Mouse (Mus musculus): ENCODE results near the gene Nyx.
"Not testable (repeated sequence)": the region's sequence is repeated elsewhere in the genome, so short reads cannot be mapped to it uniquely, and the experiment has no call there.

Gene Nyx

DNA sequence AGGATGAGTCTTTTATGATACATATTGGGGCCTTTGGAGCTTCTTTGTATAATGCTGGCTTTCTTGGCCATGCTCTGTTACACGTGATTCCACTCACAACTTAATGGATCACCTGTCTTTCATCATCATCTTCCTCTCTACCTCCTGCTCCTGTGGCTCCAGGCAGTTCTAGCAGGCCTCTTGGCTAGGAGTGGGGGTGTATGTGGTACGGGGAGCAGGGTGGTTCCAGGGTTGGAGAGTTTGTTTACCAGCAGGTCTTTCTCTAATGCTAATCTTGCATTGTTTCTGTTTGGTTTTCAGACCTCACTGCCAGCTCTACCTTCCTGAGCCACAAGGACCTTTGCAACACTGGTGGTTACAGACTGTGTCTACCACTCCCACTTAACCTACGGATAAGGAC, at the start of gene Nyx:
Nyx (plus strand) TSS at position 301 of the 400 bp plus-strand sequence.
- CTCF ChIA-PET = interaction anchor here (0.7 kb wide), 1 partner anchor 63 kb away, joined by 3 read pairs; no protein-coding TSS in a partner anchor

DNA sequence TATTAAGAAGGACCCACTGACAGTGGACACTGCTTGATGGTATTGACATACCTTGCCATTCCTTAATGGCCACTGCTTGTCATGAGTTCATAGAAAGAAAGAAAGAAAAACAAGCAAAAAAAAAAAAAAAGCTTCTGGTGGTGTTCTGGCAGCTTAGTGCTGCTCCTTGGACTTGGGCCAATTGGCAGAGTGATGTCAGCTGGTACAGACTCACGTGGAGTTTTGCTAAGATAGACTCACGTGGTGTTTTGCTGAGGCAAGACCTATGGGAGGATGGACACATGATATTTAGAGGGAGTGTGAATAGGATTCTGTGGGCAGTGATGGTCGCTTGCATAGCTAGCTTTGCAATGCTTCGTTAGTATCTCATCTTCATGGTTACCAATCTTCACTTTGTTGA, 43.9 kb upstream of the Nyx start:
- CTCF ChIA-PET = interaction anchor here (0.6 kb wide), 1 partner anchor 9 kb away, joined by 3 read pairs; no protein-coding TSS in a partner anchor

DNA sequence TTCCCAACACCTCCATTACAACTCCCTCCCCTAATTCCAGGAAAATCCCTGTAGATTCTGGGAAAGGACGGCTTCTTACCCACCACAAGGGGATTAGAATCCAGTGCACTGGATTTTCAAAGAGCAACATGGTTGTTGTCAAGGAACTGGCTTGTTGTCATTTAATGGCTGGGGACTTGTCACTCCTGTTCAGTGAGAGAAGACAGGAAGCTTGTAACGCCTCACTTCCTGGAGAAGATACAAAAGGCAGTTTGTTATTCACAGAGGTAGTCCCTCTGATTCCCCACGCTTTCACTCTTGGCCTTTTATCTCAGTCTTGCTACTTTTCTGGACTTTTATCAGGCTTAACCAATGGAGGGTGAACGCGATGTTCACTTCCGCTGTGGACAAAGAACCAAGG, 34.5 kb upstream of the Nyx start:
- CTCF ChIA-PET = interaction anchor here (0.5 kb wide), 1 partner anchor 9 kb away, joined by 3 read pairs; no protein-coding TSS in a partner anchor

DNA sequence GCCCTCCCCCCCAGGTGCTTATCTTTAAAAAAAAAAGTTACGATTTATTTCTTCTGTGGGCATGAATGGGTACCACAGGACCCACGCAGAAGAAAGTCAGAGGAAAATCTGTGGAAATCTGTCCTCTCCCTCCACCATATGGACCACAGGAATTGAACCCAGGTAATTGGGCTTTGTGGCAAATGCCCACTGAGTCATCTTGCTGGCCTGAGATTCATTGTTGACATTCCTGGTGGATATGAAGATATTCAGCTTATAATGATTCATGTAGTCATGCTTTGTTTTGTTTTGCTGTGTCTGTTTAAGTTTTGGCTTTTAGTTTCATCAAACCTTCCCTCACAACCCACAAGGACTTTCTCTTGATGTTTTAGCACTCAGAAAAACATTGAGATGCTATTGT, 29.9 kb upstream of the Nyx start:
- CTCF ChIA-PET = not testable (repeated sequence)

DNA sequence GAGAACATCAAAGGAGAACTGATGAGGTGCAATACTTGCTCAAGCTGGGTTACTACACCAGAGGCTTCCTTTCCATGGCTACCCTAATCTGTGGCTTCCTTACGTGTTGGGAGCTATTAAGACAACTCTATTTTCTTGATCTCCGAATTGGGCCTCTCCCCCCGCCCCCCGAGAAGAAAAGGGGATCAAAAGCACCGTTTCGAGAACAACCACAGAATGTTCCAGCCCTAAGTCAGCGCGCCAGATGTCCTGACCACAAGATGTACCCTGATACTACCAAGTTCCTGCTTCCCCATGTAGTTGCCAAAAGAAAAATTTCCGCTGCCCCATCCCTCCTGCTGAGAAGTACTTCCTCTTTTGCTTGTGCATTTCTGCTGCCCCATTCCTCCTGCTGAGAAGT, 9.4 kb upstream of the Nyx start:
- CTCF ChIA-PET = interaction anchor here (0.7 kb wide), 1 partner anchor 27 kb away, joined by 6 read pairs; no protein-coding TSS in a partner anchor

DNA sequence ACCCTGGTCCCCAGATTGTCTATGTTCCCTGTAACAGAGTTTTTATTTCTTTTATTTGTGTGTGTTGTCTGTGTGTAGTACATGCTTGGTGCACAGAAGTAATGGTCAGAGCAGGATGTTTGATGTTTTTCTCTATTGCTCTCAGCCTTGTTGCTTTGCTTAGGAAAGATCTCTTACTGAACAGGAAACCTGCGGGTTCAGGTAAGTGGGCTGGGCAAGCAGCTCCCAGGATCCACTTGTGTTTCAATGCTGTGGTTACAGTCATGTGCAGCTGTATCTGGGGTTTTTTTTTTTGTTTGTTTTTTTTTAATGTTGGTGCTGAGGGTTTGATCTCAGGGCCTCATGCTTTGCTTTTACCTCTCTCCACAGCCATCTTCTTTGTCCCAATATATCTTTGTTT, 7.1 kb upstream of the Nyx start:
- CTCF ChIA-PET = no interaction called here

DNA sequence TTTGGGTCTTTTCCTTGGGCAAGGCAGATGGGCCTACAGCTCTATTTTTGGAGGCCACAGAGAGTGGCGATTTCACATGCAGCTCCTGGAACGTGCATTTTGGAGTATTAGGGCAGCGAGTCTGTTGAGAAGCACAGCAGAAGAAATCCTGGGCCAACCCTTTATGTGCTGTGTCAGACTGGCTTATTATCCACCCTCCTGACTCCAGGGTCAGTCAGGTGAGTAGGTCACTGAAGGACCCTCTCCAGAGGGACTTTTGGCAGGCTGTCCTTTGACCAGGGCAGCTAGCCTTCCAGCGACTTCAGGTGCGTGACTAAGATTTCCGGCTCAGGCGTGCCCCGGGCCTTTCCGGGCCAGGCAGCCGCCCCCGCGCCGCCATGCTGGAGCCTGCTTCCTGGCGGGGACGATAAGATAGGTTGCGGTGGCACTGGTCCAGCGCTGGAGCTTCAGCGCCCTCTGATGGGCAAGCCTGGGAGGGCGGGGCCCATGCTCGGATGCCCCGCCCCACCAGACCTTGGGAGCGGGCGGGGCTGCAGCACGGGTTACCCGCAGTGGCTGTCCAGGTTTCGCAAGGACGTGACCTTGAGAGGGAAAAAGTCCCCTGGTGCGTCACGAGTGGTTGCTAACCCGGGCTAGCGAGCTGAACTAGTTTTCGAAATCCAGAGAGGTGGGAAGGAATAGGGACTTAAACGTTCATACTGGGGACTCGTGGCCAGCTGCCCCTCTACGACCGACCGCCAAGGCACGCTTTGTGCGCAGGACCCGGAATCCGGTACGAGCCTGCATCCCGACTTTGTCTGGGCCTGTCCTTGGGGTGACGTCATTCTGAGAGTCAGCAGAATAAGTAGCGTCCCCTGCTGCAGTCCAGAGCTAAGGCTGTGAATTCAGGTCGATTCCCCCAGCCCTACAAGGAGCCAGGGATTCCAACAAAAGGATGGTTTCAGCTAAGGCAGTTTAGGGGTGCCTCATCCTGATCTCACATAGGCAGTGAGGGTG, 4.3 kb upstream of the Nyx start:
- CTCF ChIA-PET = interaction anchor here (0.6 to 0.7 kb wide), 5 partner anchors 85 to 569 kb away, joined by 3 to 7 read pairs (median 4); no protein-coding TSS in a partner anchor

DNA sequence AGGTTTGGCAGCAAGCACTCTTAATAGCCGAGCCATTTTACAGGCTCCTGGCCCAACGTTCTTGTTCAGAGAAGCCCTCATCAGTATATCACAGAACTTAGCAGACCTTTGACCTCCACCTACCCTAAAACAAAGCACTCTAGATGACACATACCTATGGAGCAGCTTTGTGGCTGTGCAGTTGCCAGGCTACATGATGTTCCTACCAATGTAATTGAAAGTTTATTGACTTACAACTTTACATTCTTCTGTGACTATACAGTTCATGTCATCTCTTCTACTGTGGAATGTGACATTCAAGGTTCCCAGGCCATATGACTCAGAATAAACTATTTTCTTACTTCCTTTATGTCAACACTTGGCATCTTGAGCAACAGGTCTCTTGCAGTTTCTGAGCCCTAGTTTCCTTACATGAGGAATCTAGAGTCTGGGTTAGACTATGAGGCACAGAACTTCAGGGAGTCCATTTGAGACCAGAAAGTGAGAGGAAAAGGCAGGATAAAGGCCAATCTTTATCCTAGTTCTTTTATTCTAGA, 2.9 kb upstream of the Nyx start:
- CTCF ChIA-PET = no interaction called here

DNA sequence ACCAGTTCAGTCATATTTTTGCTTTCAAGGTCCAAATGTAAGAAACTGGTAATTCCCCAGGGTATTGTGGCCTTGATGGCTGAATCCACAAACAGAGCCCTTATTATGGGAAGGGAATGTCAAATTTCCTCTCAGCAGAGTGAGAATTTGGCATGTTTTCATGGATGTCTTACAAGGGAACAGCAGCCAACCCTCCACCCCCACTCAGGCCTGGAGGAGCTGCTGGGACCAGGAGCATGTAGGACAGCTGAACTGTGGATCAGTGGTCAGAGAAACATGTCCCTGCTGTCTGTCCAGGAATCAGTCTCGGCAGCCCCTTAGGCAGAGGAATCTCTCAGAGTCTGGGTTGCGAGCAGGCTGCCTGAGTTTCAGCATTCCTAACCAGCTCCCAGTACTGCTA, 771 bp downstream of the Nyx start:
- CTCF ChIA-PET = no interaction called here

DNA sequence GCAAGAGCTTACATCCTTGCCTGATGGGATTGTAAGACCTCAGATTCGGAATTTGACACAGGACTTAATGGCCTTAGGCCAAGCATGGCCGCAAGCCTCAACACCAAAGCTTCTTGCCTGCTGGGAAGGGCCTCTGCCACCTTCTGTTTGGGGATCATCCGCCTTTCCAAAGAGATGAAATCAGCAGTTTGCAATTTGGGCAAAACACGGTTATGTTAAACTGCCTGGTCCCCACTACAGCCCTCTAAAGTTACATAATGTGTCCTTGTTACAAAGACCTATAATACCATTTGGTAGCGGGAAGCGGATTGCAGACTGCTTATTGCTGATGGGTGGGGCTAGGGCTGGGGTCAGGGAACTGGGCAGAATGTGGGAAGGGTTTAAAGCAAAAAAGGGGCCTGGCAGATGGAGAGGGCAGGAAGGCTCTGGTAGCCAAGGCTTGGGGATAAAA, 1.2 kb downstream of the Nyx start:
- CTCF ChIA-PET = no interaction called here

DNA sequence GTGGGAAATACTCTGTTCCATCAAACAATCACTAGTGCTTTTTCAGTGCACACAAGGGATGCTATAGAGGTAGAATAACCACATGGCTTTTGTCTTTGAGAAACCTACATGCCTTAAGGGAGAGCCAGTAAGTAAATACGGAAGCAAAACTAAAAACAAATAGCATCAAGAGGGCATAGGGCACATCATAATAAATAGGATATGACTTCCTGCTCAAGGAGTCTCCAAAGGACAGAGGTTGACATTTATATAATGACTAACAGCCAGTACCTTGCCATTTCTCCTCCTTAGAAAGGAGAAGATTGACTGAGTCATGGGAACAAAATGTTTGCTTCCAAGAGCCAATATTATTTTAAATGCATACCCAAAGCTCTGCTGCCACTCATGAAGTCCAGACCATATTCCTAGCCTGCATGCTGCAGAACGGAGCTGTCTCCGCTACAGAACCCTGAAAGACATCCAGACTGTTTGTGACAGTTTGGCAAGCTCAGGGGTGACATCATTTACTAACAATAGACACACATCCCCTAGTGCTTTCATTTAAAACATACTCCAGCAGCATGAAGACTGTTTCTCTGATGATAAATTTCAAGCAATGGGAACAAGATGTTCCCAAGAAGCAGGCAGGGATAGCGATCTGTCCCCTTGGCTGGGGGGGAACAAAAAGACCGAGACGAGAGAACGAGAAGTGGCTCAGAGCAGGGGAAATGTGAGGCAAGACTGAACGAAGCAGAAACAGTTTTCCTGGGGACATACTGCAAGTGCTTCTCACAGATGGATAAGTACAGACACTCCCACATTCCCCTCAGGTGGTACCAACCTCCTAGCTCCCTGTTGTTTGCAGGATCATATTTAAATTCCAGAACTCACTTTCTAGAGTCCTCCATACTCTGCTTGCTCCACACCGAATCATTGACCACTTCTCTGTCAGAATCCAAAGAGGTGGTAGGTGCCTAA, 3.5 kb downstream of the Nyx start:
- CTCF ChIA-PET = no interaction called here

DNA sequence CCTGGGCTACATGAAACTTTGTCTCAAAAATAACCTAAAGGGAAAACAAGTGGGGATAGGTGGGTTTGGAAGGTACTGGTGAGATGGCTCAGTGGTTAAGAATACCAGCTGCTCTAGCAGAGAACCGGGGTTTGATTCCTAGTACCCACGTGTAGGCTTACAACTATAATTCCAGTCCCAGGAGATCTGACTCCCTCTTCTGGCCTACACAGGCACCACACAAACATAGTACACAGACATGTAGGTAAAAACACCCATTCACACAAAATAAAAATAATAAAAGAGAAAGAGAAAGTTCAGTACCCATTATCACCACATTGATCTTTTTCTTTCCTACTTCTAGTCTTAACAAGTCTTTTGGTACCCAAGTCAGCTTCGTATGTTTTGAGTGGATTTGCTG, 6.0 kb downstream of the Nyx start:
- CTCF ChIA-PET = no interaction called here

DNA sequence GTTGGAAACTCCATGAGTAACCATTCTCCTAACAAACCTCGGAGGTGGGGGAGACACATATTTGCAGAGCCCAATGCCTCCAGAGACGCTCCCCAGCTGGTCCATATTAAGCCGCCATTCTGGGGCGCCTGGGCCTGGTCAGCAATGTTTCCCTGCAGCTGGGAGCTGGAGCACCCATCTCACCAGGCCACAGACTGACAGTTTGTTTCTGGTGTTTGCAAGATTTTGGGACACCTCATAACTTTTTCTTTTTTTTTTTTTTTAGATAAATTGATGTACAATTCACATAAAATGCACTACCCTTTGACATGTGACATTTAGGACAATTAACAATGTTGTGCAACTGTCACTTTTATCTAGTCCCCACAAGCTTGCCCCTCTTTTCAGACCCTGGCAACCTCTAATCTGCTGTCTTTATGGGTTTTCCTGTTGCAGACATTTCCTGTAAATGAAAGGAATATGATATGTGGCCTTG, 6.9 kb downstream of the Nyx start:
- CTCF ChIA-PET = interaction anchor here (0.6 kb wide), 1 partner anchor 219 kb away, joined by 4 read pairs; no protein-coding TSS in a partner anchor

DNA sequence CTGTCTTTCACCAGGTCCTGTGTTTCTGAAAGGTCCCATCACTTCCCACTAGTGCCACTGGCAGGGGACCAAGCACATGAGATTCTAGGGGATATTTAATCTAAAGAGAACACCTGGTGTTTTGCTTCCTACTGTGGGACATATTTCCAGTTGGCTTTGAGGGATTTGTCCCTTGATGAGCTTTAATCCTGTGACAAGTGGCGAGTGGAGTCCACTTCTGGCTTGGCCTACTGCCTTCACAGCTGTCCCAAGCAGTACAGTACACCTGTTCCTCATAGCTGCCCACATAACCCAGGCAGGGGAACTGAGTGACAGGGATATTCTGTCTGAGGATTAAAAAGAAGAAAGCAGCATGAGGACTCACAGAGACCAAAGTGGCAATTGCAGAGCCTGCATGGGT, 9.5 kb downstream of the Nyx start:
- CTCF ChIA-PET = no interaction called here

DNA sequence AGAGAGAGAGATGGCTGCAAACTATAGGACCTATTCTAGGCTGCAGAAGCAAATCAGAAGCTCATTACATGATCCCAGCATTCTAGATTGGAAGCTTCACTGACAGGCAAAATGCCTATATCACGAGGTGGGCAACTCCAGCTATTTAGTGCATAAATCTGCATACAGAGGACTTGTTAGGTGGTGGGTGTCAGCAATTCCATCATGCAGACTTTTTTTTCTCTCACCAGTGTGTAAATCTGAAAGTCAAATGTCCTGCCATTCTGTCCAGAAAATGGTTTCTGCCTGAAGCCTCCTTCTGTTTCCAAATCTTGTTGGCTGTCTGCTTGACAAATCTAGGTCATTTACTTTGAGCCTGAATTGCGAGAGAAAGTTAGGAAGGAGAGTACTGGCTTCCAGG, 11.7 kb downstream of the Nyx start:
- CTCF ChIA-PET = interaction anchor here (0.6 kb wide), 1 partner anchor 125 kb away, joined by 3 read pairs; no protein-coding TSS in a partner anchor

DNA sequence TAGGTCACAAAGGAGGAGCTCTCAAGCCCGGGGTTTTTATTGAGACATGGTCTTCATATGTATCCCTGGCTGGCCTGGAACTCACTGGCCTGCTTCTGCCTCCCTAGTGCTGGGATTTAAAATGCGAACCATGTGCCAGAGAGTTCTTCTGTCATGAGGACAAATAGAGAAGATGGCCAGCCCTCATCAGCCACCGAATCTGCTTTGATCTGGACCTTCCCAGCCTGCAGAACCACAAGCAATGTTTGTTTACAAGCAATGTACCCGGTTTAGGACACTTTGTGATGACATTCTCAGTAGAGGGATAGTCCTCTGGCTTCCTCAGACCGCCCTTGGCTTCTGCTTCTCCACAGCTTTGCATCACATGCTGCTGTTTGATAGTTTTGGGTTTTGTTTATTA, 12.4 kb downstream of the Nyx start:
- CTCF ChIA-PET = no interaction called here

DNA sequence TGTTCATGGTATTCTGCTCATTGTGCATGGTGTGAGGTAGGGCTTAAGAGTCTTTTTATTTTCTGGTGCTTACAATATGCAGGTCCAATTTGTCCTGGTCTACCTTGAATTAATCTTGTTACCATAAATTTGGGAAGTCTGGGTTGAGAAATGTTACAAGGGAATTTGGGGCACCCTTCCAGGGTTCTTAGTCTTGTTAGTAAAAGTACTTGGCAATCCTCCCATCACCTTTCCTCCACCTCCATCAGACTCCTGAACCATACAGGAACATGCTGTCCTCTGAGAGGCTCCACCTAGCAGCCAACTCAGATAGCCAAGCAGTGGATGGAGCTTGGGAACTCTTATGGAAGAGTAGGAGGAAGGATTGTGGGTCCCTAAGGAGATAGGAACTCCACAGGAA, 13.7 kb downstream of the Nyx start:
- CTCF ChIA-PET = no interaction called here

DNA sequence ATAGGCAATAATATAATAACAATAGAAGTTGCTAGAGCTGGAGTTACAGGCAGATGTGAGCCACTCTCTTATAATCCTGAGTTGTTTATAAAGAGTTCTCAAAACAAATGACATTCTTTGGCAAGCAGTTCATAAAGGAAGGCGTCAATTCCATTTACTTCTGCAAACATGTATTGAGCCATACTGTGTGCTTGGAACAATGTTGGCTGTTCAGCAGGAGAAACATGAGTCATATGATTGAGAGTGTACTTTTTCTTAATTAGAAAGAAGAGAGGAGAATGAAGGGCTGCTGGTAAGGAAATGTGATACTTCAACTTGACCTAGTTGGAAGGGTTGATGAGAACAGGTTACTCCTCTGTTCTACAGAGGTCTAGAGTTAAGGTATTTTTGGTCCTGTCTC, 16.7 kb downstream of the Nyx start:
- CTCF ChIA-PET = no interaction called here

DNA sequence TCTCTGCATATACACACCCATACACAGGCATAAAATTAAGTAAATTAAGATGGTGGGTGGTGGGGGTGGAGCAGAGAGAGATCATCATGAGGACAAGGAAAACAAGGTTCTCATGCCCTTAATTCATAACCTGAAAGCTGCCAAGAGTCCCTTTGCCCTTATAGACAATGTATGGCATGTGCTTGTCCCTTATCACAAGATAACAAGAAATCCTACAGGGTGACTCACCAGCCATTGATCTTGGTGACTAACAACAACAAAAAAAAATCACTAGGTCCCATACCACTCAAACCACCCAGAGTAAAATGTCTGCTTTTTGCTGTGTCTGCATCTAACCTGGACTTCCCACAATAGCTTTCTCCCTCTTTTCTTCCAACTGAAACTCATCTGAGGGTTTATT, 18.5 kb downstream of the Nyx start:
- CTCF ChIA-PET = no interaction called here

DNA sequence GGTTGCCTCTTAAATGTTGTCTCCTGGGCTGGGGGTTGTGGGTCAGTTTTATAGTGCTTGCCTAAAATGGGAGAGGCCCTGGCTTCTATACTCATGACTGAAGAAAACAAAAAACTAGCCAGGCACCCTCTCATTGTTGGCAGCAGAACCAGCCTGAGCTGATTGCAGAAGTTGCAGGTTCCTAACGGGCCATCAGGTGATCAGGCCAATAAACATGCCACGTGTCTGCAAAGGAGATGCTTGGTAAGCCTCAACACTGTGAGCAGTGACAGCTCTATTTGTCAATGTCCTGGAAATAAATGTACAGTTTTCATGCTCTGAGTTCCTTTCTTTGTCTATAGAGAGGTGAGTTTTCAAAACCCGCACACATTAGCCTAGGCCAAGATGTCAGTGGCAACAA, 23.1 kb downstream of the Nyx start:
- CTCF ChIA-PET = no interaction called here

DNA sequence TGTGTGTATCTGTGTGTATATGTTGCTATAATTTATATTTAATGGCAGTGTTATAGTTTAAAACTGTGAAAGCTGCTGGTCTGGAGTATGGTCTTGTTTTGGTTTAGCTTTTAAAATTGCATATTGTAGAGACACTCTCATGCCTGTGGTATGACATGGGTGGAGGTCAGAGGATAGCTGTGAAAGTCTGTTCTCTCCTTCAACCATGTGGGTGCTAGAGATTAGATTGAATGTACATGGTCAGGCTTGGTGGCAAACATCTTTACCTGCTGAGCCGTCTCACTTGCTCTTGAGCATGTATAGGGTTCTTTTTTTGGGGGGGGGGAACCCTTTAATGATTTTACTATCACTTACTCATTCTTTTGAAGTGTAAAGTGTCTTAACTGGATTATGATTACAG, 23.9 kb downstream of the Nyx start:
- CTCF ChIA-PET = interaction anchor here (0.7 kb wide), 1 partner anchor 1648 kb away, joined by 5 read pairs; no protein-coding TSS in a partner anchor

DNA sequence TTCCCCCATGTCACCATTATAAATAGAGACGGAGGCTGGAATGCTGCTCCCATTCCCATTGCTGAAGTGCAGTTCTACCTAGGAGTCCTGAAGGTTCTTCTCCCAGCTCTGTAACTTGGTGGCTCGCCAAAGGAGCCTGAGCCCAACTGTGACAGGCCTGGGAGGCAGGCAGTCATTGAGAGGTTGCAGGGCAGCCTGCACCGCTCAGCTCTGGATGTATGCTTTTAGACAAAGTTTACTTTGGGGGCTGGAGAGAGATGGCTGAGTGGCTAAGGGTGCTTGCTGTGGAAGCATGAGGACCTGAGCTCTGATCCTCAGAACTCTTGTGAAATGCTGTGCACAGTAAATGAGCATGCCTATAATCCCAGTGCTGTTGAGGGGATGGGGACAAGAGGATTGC, 25.0 kb downstream of the Nyx start:
- CTCF ChIA-PET = no interaction called here

All from spleen, embryonic (tissue).